Mouse (Mus musculus) kidney, postnatal 0 days (tissue): Measurements from ENCODE around the gene Ribc2. TPM values are rescaled to one million over a fixed set of nuclear protein-coding genes. Genes with fewer than 3 reads are reported as not detected.

ENCODE experiments used
- ATAC-seq: fragments of 200-750 bp; cut with Nextera tagmentation; replicated peaks from 2 replicates; pipeline ENCODE4 v1.8.0; 2017; ENCODE audit warnings: low read depth, moderate number of reproducible peaks, moderate TSS enrichment, moderate library complexity; ENCODE audit not compliant: low FRiP score
- DNase-seq: peaks from one replicate; pipeline ENCODE4 v3.0.0-alpha.2; 2016; ENCODE audit warnings: low spot score
- H3K27ac ChIP-seq: fragments of 300-500 bp; sonication (generic); 2 replicates; pipeline ENCODE4 v1.5.1; 2014; ENCODE audit warnings: mild to moderate bottlenecking
- H3K27me3 ChIP-seq: fragments of 300-500 bp; sonication (generic); 2 replicates; pipeline ENCODE4 v1.6.1; 2014; ENCODE audit warnings: low read length, mixed read lengths; ENCODE audit not compliant: insufficient read depth
- H3K36me3 ChIP-seq: fragments of 300-500 bp; sonication (generic); 2 replicates; pipeline ENCODE4 v1.6.1; 2014; ENCODE audit warnings: low read length, mixed read lengths; ENCODE audit not compliant: insufficient read depth
- H3K4me1 ChIP-seq: fragments of 300-500 bp; sonication (generic); replicated peaks from 2 replicates; pipeline ENCODE4 v1.6.1; 2014; ENCODE audit warnings: antibody characterized with exemption, low read length, mixed read lengths; ENCODE audit not compliant: insufficient read depth
- H3K4me2 ChIP-seq: fragments of 300-500 bp; sonication (generic); 2 replicates; pipeline ENCODE4 v1.6.1; 2014; ENCODE audit warnings: mild to moderate bottlenecking, low read length, moderate library complexity, mixed read lengths
- H3K4me3 ChIP-seq: fragments of 300-500 bp; sonication (generic); replicated peaks from 2 replicates; pipeline ENCODE4 v1.5.1; 2014; ENCODE audit warnings: low read depth, low read length
- H3K9ac ChIP-seq: fragments of 300-500 bp; sonication (generic); 2 replicates; pipeline ENCODE4 v1.6.1; 2014; ENCODE audit warnings: low read depth, low read length
- H3K9me3 ChIP-seq: fragments of 300-500 bp; sonication (generic); replicated peaks from 2 replicates; pipeline ENCODE4 v1.6.1; 2016; ENCODE audit warnings: low read length, inconsistent platforms, mixed read lengths
- CTCF ChIP-seq: IDR thresholded peaks from 2 replicates; pipeline ENCODE4 v1.5.1; 2016; ENCODE audit warnings: antibody characterized with exemption, low read depth, mild to moderate bottlenecking, moderate library complexity
- WGBS: fragments of 180-500 bp; shearing (Covaris S2); extraction: QIAGEN DNeasy Blood & Tissue Kit; methylation state at CpG from one replicate; pipeline ENCODE4 v1.1.7; 2014; 5-methylcytosine and 5-hydroxymethylcytosine counted together
- polyA plus RNA-seq: library from polyadenylated mRNA; unstranded; fragments of >200 nt; fragmentation: Nextera tagmentation; extraction: Ambion mirVana; gene quantifications from 2 replicates; pipeline ENCODE4 v1.2.1, GENCODE M21; 2015

Gene Ribc2
- polyA plus RNA-seq, 1 experiment from 2014 or later: 0.41 TPM

DNA sequence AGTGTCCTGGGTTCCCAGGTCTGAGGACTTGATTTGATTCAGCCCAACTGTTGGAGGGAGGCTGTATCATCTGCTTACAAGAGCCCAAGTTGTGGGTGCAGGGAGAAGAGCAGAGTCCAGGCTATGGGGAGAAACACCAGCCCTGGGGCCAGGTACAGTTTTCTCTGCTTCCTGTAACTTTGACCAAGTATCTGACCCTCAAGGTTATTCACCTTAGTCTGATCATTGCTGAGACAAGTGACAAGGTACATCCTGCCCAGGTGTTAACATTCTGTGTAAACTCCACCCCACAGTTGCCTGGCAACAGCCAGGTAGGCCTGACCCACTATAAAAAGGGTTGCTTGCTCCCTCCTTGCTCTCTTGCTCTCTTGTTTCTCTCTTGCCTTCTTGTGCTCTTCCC lies 29.5 kb downstream of the Ribc2 start:
- Histone ChIP-seq H3K4me2 (no peak overlapping the region), H3K9me3 (no peaks in the 10 kb centered on the region), H3K4me1 (no peaks in the 10 kb centered on the region), H3K9ac (no peak overlapping the region), H3K36me3 (no peaks in the 10 kb centered on the region), H3K27me3 (no peaks in the 10 kb centered on the region), H3K4me3 (no peak overlapping the region), H3K27ac (no peak overlapping the region)
- no peak for ATAC-seq
- no peak for DNase-seq
- no peak for TF ChIP-seq CTCF

DNA sequence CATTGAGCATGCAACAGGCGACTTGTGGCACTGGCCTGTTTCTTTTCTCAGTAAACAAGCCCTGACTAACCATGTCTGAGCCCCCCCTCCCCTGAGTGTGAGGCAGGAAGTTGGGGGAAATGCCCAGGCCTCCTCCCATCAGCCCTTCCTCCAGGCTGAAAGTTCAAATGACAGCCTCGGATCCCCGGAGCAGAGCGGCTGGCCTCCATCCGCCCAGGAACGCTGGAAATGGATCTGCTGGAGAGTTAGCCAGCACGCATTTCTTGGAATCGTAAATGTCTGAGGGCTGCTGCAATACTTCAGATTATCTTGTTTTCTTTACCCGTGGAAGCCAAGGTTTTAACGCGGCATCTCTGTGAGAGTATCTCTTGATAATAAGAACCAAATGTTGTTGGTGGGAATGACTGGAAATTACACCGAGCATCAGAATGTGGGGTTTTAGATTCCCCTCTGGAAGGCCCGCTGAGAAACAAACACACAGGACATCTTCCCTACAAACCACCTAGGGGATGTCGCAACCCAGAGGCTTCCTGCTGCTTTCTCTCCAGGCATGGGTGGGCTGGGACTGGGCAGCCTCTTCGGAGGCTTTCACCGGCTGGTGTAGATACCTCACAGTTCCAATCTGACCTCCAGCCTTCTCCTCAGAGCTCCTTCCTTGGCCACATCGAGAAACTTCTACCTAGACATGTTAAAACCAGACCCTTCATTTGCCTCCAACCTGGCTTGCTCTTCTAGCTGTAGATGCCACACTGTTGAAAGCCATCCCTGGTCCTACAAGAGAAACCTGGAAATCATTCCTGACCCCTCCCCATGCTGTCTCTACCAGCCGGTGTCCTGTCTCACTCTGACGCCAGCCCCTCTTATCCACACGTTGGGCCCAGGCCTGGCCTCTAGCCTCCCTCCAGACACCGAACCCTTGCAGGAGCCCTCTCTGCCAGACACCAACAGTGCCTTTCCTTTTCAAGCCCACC lies 31.1 kb downstream of the Ribc2 start:
- no peak for TF ChIP-seq CTCF
- DNase-seq: peak; percentile 87

DNA sequence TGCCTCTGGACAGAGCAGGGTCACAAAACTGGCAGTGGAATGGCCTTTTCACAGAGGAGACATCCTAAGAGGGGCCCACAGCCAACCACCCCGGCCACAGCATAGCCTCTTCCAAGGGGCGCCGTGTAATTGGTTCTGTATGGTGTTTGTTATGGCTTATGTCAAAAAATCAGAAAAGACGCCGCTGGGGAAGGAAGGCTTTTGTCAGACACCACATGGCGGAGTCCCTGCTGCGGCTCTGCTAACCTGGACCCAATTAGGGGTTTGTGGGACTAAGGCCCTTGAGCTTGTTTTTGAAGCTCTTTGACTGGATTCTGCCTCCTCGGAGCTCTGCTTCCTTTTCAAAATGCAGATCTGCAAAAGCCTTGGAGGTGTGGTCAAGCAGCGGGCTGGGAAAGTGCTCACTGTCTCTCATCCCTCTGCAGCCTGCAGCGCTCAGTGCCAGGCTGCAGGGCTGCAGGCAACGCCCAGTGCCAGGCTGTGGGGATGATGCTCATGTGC lies 34.6 kb downstream of the Ribc2 start:
- H3K4me3 ChIP-seq: no peak overlapping the region
- no peak for ATAC-seq
- H3K4me1 ChIP-seq: no peaks in the 10 kb centered on the region
- DNase-seq: peak; percentile 38
- H3K9me3 ChIP-seq: no peaks in the 10 kb centered on the region
- H3K27ac ChIP-seq: no peak overlapping the region
- H3K4me2 ChIP-seq: no peak overlapping the region
- no peak for TF ChIP-seq CTCF
- 46% methylated on average over 11 of the region's 11 CpGs for WGBS
- no peaks in the 10 kb centered on the region for H3K27me3 ChIP-seq
- no peak overlapping the region for H3K9ac ChIP-seq
- H3K36me3 ChIP-seq: no peaks in the 10 kb centered on the region

More for the DNA sequence above, 31.1 kb downstream of the Ribc2 start:
- Histone ChIP-seq H3K9me3 (no peaks in the 10 kb centered on the region), H3K36me3 (no peaks in the 10 kb centered on the region), H3K4me2 (no peak overlapping the region), H3K27me3 (no peaks in the 10 kb centered on the region), H3K27ac (peak overlapping the region; percentile 68), H3K9ac (no peak overlapping the region), H3K4me3 (no peak overlapping the region), H3K4me1 (no peaks in the 10 kb centered on the region)
- peak; percentile 53; the same call in 1 of the 2 replicates for ATAC-seq
- whole genome bisulfite sequencing: 32% methylated on average over 21 of the region's 21 CpGs

DNA sequence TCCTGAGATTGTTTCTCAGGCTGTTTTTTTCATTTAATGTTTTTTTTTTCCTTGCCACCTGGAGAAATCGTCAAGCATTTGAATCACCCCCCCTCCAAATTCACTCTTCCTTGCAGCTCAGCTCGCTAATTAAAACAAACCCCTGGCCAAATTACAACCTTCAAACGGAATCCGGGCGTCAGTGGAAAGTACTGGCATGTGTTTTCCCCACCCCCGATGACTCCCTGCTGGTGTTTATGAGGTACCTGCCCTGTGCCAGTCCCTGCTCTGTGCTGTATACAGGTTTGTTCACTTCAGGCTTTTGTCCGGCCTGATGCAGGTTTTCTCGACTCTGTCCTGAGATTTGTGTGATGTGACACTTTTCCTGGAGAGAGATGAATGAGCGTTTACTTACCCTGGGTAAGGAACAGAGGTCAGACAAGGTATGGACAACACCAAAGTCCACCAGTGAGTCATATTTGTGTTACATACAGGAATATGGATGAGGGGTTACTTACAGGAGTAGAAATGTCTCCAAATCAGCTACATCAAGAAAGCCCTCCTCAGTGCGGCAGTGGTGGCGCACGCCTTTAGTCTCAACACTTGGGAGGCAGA lies 35.3 kb downstream of the Ribc2 start:
- H3K27me3 ChIP-seq: no peaks in the 10 kb centered on the region
- H3K9me3 ChIP-seq: no peaks in the 10 kb centered on the region
- no peak overlapping the region for H3K4me3 ChIP-seq
- H3K36me3 ChIP-seq: no peaks in the 10 kb centered on the region
- DNase-seq (peak; percentile 30), ATAC-seq (no peak)
- no peaks in the 10 kb centered on the region for H3K4me1 ChIP-seq
- 40% methylated on average over 12 of the region's 12 CpGs for WGBS
- no peak overlapping the region for H3K4me2 ChIP-seq
- no peak overlapping the region for H3K9ac ChIP-seq
- TF ChIP-seq CTCF: no peak
- no peak overlapping the region for H3K27ac ChIP-seq

DNA sequence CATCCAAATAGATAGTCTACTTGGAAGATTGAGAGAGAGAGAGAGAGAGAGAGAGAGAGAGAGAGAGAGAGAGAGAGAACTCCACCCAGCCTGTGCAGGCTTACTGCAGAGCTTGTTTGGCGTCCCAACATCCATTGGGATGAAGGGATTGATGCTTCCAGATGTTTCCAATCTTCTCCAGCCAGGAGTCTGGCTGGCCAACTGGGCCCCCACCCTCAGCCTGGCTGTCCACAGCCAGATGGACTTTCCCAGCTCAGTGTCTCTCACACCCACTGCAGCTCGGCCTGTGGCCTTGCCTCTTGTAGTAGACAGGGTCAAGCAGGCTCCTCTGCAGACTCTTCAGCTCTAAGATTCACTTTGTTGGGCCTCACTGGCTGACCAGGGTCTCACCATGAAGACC lies 40.2 kb downstream of the Ribc2 start:
- Histone ChIP-seq H3K4me1 (no peaks in the 10 kb centered on the region), H3K9ac (no peak overlapping the region), H3K36me3 (no peaks in the 10 kb centered on the region), H3K4me2 (no peak overlapping the region), H3K9me3 (no peaks in the 10 kb centered on the region), H3K27ac (0 out of 2 replicates have a peak overlapping the region, but pooled peaks have one; percentile 31), H3K27me3 (no peaks in the 10 kb centered on the region), H3K4me3 (no peak overlapping the region)
- 58% methylated on average over 2 of the region's 2 CpGs for WGBS
- ATAC-seq (peak; percentile 45; the same call in 1 of the 2 replicates), DNase-seq (peak; percentile 79)
- no peak for TF ChIP-seq CTCF

DNA sequence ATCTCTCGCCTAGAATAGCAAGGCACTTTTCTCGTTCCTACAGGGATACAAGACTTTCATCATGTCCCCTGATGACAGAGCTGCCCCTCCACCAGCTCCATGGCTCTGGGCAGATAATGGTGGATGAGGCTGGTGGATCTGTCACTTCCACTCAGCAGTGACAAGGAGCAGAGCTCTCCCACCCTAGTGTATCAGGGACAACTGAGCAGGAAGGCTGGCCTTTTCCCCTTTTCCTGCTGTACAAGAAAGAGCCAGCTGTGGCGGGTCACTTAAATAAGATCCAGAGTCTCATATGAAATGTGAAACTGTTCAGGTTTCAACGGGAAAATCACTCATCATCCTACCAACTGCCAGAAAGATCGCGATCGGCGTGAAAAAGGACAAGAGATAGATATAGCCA lies 41.5 kb downstream of the Ribc2 start:
- H3K4me3 ChIP-seq: no peak overlapping the region
- peak; percentile 47 for DNase-seq
- no peak overlapping the region for H3K27ac ChIP-seq

More for the DNA sequence above, 41.5 kb downstream of the Ribc2 start:
- H3K9ac ChIP-seq: no peak overlapping the region
- H3K4me2 ChIP-seq: peak overlapping the region; percentile 2; the same call in 1 of the 2 replicates
- H3K9me3 ChIP-seq: no peaks in the 10 kb centered on the region
- no peaks in the 10 kb centered on the region for H3K27me3 ChIP-seq
- H3K36me3 ChIP-seq: no peaks in the 10 kb centered on the region
- TF ChIP-seq CTCF: no peak
- 49% methylated on average over 8 of the region's 8 CpGs for WGBS
- no peaks in the 10 kb centered on the region for H3K4me1 ChIP-seq
- ATAC-seq: no peak
